Mouse (Mus musculus) testis, adult 2 months (tissue): ENCODE data around the gene Ppp2ca. TPM values are rescaled to one million over a fixed set of nuclear protein-coding genes. Genes with fewer than 3 reads are reported as not detected.

ENCODE experiments used
- H3K27ac ChIP-seq: fragments of 200-500 bp; 2 replicates; pipeline ENCODE4 v1.5.1; 2012; ENCODE audit warnings: low read depth, low read length; ENCODE audit not compliant: control insufficient read depth, insufficient read depth
- H3K27me3 ChIP-seq: fragments of 200-500 bp; 2 replicates; pipeline ENCODE4 v1.6.1; 2012; ENCODE audit warnings: mild to moderate bottlenecking, low read length, moderate library complexity; ENCODE audit not compliant: control insufficient read depth, insufficient read depth
- H3K36me3 ChIP-seq: fragments of 200-500 bp; 2 replicates; pipeline ENCODE4 v1.6.1; 2012; ENCODE audit warnings: mild to moderate bottlenecking, low read length; ENCODE audit not compliant: control insufficient read depth, insufficient read depth
- H3K4me1 ChIP-seq: fragments of 200-500 bp; 2 replicates; pipeline ENCODE4 v1.6.1; 2012; ENCODE audit warnings: low read length; ENCODE audit not compliant: control insufficient read depth, insufficient read depth
- H3K4me3 ChIP-seq: fragments of 200-500 bp; 2 replicates; pipeline ENCODE4 v1.5.1; 2012; ENCODE audit warnings: low read depth, mild to moderate bottlenecking, low read length, moderate library complexity, mixed read lengths; ENCODE audit not compliant: control insufficient read depth
- CTCF ChIP-seq: fragments of 200-500 bp; IDR thresholded peaks from 2 replicates; pipeline ENCODE4 v1.5.1; 2012; ENCODE audit warnings: low read depth, mild to moderate bottlenecking, inconsistent platforms, low read length, moderate library complexity; ENCODE audit not compliant: control insufficient read depth, insufficient read depth, insufficient replicate concordance
- POLR2A ChIP-seq: fragments of 200-500 bp; IDR thresholded peaks from 2 replicates; pipeline ENCODE4 v1.6.1; 2012; ENCODE audit warnings: low read depth, mild to moderate bottlenecking, inconsistent platforms, low read length, moderate library complexity; ENCODE audit not compliant: control insufficient read depth
- polyA plus RNA-seq: library from polyadenylated mRNA; depleted of rRNA; stranded (reverse); fragments of >200 nt; gene quantifications from 2 replicates; pipeline ENCODE4 v1.2.3, GENCODE M21; 2012

Gene Ppp2ca
- polyA plus RNA-seq, 1 experiment: 9.3 TPM

DNA sequence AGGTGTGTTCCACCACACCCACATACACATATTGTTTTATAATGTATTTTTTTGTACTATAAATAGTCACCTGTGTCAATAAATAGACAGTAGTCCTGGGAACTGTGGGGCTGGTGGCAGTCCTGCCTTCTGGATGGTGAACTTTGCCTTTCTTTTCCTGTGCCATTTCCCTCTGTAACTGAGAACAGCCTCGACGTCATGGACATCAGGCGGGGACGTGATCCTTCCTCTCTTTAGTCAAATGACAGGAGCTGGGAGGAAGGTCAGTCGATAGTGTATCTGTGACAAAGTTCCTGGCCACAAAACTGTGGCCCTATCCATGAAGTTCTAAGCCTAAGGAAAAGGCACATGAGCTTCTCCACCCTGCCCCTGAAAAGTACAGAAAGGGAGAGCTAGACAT lies 3.9 kb upstream of the Ppp2ca start:
- peaks cover 4% of the 10 kb centered on the region for H3K4me1 ChIP-seq
- no peaks in the 10 kb centered on the region for H3K27me3 ChIP-seq
- no peaks in the 10 kb centered on the region for H3K36me3 ChIP-seq
- no peak overlapping the region for H3K27ac ChIP-seq
- TF ChIP-seq CTCF (no peak), POLR2A (no peak)
- H3K4me3 ChIP-seq: no peak overlapping the region

GRCm38 (mm10) chr11:52097016-52097415 lies 1.5 kb upstream of the Ppp2ca start:
- Histone ChIP-seq H3K27me3 (no peaks in the 10 kb centered on the region), H3K27ac (no peak overlapping the region), H3K4me3 (no peak overlapping the region), H3K4me1 (peaks cover 7% of the 10 kb centered on the region), H3K36me3 (no peaks in the 10 kb centered on the region)
- TF ChIP-seq POLR2A: no peak
- no peak for TF ChIP-seq CTCF

- peak overlapping the region; percentile 99; the same call in 1 of the 2 replicates for H3K4me3 ChIP-seq
- TF ChIP-seq CTCF: no peak
- no peak for TF ChIP-seq POLR2A
- H3K36me3 ChIP-seq: no peaks in the 10 kb centered on the region
- H3K27ac ChIP-seq: peak overlapping the region; percentile 89; the same call in 1 of the 2 replicates
- H3K4me1 ChIP-seq: peaks cover 7% of the 10 kb centered on the region
- no peaks in the 10 kb centered on the region for H3K27me3 ChIP-seq
Observed at GRCm38 (mm10) chr11:52097596-52097995, 885 bp upstream of the Ppp2ca start.

GRCm38 (mm10) chr11:52099031-52099761 lies 715 bp downstream of the Ppp2ca start:
- Histone ChIP-seq H3K27ac (peak overlapping the region; percentile 95), H3K27me3 (no peaks in the 10 kb centered on the region), H3K4me1 (peaks cover 7% of the 10 kb centered on the region), H3K36me3 (no peaks in the 10 kb centered on the region), H3K4me3 (peak overlapping the region; percentile 99)
- no peak for TF ChIP-seq CTCF

GRCm38 (mm10) chr11:52099771-52100219 lies 1.3 kb downstream of the Ppp2ca start:
- Histone ChIP-seq H3K4me1 (peaks cover 7% of the 10 kb centered on the region), H3K4me3 (peak overlapping the region; percentile 99), H3K36me3 (no peaks in the 10 kb centered on the region), H3K27me3 (no peaks in the 10 kb centered on the region), H3K27ac (no peak overlapping the region; the same call in 1 of the 2 replicates)
- no peak for TF ChIP-seq CTCF
- no peak for TF ChIP-seq POLR2A

GRCm38 (mm10) chr11:52102977-52103376 lies 4.5 kb downstream of the Ppp2ca start:
- Histone ChIP-seq H3K27me3 (no peaks in the 10 kb centered on the region), H3K36me3 (no peaks in the 10 kb centered on the region), H3K27ac (no peak overlapping the region), H3K4me1 (peaks cover 5% of the 10 kb centered on the region), H3K4me3 (no peak overlapping the region)
- no peak for TF ChIP-seq CTCF
- no peak for TF ChIP-seq POLR2A

- no peaks in the 10 kb centered on the region for H3K27me3 ChIP-seq
- no peaks in the 10 kb centered on the region for H3K36me3 ChIP-seq
- TF ChIP-seq POLR2A (no peak), CTCF (no peak)
- no peaks in the 10 kb centered on the region; the same call in 1 of the 2 replicates for H3K4me1 ChIP-seq
- no peak overlapping the region for H3K4me3 ChIP-seq
- H3K27ac ChIP-seq: no peak overlapping the region
Observed at GRCm38 (mm10) chr11:52105503-52105902, 7.0 kb downstream of the Ppp2ca start.

DNA sequence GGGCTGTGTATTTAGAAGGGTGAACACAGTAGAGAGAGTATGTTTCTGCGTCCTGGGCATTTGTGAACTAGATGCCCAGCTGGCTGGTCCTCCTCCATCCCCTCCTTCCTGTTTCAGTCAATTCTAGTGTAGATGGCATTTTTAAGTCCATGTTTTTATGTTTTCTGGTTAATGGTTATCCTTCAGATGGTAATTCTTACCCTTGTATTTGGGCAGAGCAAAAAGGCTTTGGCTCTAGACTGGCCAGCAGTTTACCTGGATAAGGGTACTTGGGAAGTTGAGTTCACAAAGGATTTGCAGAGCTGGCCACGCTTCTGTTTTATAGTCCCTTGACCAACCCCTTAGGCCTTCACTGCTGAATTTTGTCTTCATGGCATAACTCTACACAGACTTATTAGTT lies 7.6 kb downstream of the Ppp2ca start:
- Histone ChIP-seq H3K27ac (no peak overlapping the region), H3K27me3 (no peaks in the 10 kb centered on the region), H3K36me3 (no peaks in the 10 kb centered on the region), H3K4me1 (no peaks in the 10 kb centered on the region; the same call in 1 of the 2 replicates), H3K4me3 (no peak overlapping the region)
- no peak for TF ChIP-seq CTCF
